Mouse (Mus musculus) megakaryocyte-erythroid progenitor cell, adult 5-6 weeks (primary cell): ENCODE data around the gene Gm21972. TPM values are rescaled to one million over a fixed set of nuclear protein-coding genes. Genes with fewer than 3 reads are reported as not detected.

ENCODE experiments used
- ATAC-seq: replicated peaks from 2 replicates; pipeline ENCODE4 v1.8.0; 2016; ENCODE audit warnings: mild to moderate bottlenecking, inconsistent platforms; ENCODE audit not compliant: severe bottlenecking, poor library complexity, low FRiP score, low TSS enrichment
- total RNA-seq, 2 experiments: library from RNA; stranded (forward) in 1 of 2; stranded (reverse) in 1 of 2; fragments of 200-1000, 215-1000 nt in 1 of 2; fragments of >200 nt in 1 of 2; fragmentation: Nextera tagmentation in 1 of 2; gene quantifications; 2 replicates each; pipeline ENCODE4 v1.2.3; 2014 to 2017

Gm21972 gene
- total RNA-seq, 2 experiments from 2014 or later = 0.46 to 36.2 TPM

GRCm38 (mm10) chr1:86210676-86211075 lies 77.2 kb downstream of the Gm21972 start:
- ATAC-seq = no peak

GRCm38 (mm10) chr1:86211498-86211897 lies 78.1 kb downstream of the Gm21972 start:
- peak; percentile 82 for ATAC-seq

Other genes with a start within 250 kb of the Gm21972 start
- 10.8 and 12.3 TPM in 2 replicates for gene Itm2c, start 239.4 kb upstream of the Gm21972 start, total RNA-seq (2014; fragmentation: Nextera tagmentation)
- gene Itm2c, start 239.4 kb upstream of the Gm21972 start, total RNA-seq (2017) = 17.6 and 23.6 TPM in 2 replicates
- gene 4933407L21Rik, start 205.2 kb upstream of the Gm21972 start, total RNA-seq (2014; fragmentation: Nextera tagmentation) = not detected in 2 replicates
- not detected in 2 replicates for gene 4933407L21Rik, start 205.2 kb upstream of the Gm21972 start, total RNA-seq (2017)
- gene Gpr55, start 172.6 kb upstream of the Gm21972 start, total RNA-seq (2014; fragmentation: Nextera tagmentation) = 0.72 TPM in 1 of 2 replicates, not detected in the other
- not detected in 2 replicates for gene Gpr55, start 172.6 kb upstream of the Gm21972 start, total RNA-seq (2017)
- not detected in 2 replicates for gene Spata3, start 116.8 kb upstream of the Gm21972 start, total RNA-seq (2014; fragmentation: Nextera tagmentation)
- not detected in 2 replicates for gene Spata3, start 116.8 kb upstream of the Gm21972 start, total RNA-seq (2017)
- gene 2810459M11Rik, start 87.8 kb upstream of the Gm21972 start, total RNA-seq (2014; fragmentation: Nextera tagmentation) = not detected in 2 replicates
- gene 2810459M11Rik, start 87.8 kb upstream of the Gm21972 start, total RNA-seq (2017) = not detected in 2 replicates
- gene Psmd1, start 69.2 kb upstream of the Gm21972 start, total RNA-seq (2014; fragmentation: Nextera tagmentation) = 107 and 120 TPM in 2 replicates
- gene Psmd1, start 69.2 kb upstream of the Gm21972 start, total RNA-seq (2017) = 198 and 214 TPM in 2 replicates
- not detected in 2 replicates for gene Htr2b, start 21.7 kb upstream of the Gm21972 start, total RNA-seq (2014; fragmentation: Nextera tagmentation)
- not detected in 2 replicates for gene Htr2b, start 21.7 kb upstream of the Gm21972 start, total RNA-seq (2017)
- 25.4 and 25.8 TPM in 2 replicates for gene Armc9, start 21.1 kb downstream of the Gm21972 start, total RNA-seq (2014; fragmentation: Nextera tagmentation)
- gene Armc9, start 21.1 kb downstream of the Gm21972 start, total RNA-seq (2017) = 8.8 and 17.1 TPM in 2 replicates
- 1.4 and 2.4 TPM in 2 replicates for gene B3gnt7, start 169.2 kb downstream of the Gm21972 start, total RNA-seq (2014; fragmentation: Nextera tagmentation)
- gene B3gnt7, start 169.2 kb downstream of the Gm21972 start, total RNA-seq (2017) = 4.0 TPM in 1 of 2 replicates, not detected in the other
- 973 and 1,006 TPM in 2 replicates for gene Ncl, start 225.8 kb downstream of the Gm21972 start, total RNA-seq (2014; fragmentation: Nextera tagmentation)
- 1,472 and 1,577 TPM in 2 replicates for gene Ncl, start 225.8 kb downstream of the Gm21972 start, total RNA-seq (2017)